ENCODE assay signal across 8 mouse cellular contexts in the genomic region with DNA sequence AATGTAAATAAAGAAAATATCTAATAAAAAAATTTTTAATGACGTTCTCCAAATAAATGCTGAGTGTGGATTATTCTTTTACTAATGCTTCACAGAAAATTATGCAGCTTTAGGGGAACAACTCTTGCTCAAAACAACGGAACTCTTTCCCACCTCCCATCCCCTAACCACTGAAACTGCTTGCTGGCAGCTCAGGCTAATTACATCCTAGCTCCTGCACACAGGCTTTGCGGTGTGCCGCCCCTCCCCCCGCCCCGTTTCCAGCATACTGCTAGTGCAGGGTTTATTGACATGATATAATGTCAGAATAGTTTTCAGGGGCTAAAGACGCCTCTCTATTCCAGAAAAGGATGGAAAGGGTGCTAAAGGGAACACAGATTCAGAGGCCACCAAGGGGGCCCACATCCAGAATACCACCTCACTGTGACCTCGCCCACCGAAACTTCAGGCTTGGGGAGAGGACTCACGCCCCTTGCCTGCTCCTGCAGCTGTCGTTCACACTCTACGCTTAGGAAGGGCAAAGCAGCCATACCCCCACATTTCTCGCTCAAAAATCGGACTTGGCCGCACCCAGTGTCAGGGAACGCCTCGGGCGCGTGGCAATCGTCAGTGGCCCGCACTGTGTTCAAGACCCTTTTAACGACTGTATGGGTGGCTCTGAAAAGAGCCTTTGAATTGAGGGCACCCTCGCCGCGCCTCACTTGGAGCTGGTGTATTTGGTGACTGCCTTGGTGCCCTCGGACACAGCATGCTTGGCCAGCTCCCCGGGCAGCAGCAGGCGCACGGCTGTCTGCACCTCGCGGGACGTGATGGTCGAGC. TPM values are rescaled to one million over a fixed set of nuclear protein-coding genes. Genes with fewer than 3 reads are reported as not detected.
DNase-seq lines count a peak whose midpoint lies in the region; ATAC-seq and TF ChIP-seq lines count a peak whose summit lies in the region.

No protein-coding gene starts in this region.

- H3K4me3 ChIP-seq in gastrocnemius, adult 2 months: peak overlapping the region; percentile 97
- H3K4me3 ChIP-seq in C2C12 (ENCODE audit: insufficient read depth, poor library complexity, severe bottlenecking): no peak overlapping the region
- peak overlapping the region; percentile 96 for H3K4me3 ChIP-seq in hindbrain, embryonic 13.5 days
- peak overlapping the region; percentile 55 for H3K4me3 ChIP-seq in stomach, postnatal 0 days (ENCODE audit: low read depth, low read length)

- TF ChIP-seq EP300 in stomach, postnatal 0 days (optimal IDR thresholded peaks at IDR 0.05): no peak

- no peak for TF ChIP-seq CTCF in gastrocnemius, adult 2 months (IDR thresholded peaks at IDR 0.05)
- no peak for TF ChIP-seq CTCF in C2C12 (IDR thresholded peaks at IDR 0.05; ENCODE audit: control insufficient read depth, insufficient read depth, insufficient read length)
- no peak for TF ChIP-seq CTCF in stomach, postnatal 0 days (IDR thresholded peaks at IDR 0.05; ENCODE audit: low read depth)

- peak overlapping the region; percentile 97 for H3K9ac ChIP-seq in hindbrain, embryonic 13.5 days
- peak overlapping the region; percentile 60 for H3K9ac ChIP-seq in stomach, postnatal 0 days (ENCODE audit: low read length)

- under 1% methylated on average over 33 of the region's 33 CpGs for WGBS in hindbrain, embryonic 13.5 days
- 2% methylated on average over 33 of the region's 33 CpGs for WGBS in stomach, postnatal 0 days

- H3K27ac ChIP-seq in gastrocnemius, adult 2 months: peak overlapping the region; percentile 99
- peak overlapping the region; percentile 100 for H3K27ac ChIP-seq in hindbrain, embryonic 13.5 days
- H3K27ac ChIP-seq in stomach, postnatal 0 days (replicated peaks): peak overlapping the region; percentile 97

- peaks cover 50% of the 10 kb centered on the region for H3K4me1 ChIP-seq in hindbrain, embryonic 13.5 days (replicated peaks)
- H3K4me1 ChIP-seq in stomach, postnatal 0 days (replicated peaks; ENCODE audit: control insufficient read depth, insufficient read depth): no peaks in the 10 kb centered on the region

- H3K27me3 ChIP-seq in C2C12 (ENCODE audit: control insufficient read depth, insufficient read depth, insufficient read length): peaks cover 13% of the 10 kb centered on the region
- H3K27me3 ChIP-seq in hindbrain, embryonic 13.5 days: no peaks in the 10 kb centered on the region
- H3K27me3 ChIP-seq in stomach, postnatal 0 days (ENCODE audit: control insufficient read depth, insufficient read depth, low read length): no peaks in the 10 kb centered on the region

- H3K79me3 ChIP-seq in C2C12 (ENCODE audit: low read depth): peaks cover 17% of the 10 kb centered on the region

- H3K36me3 ChIP-seq in C2C12 (ENCODE audit: control insufficient read depth, insufficient read depth): peaks cover 24% of the 10 kb centered on the region
- H3K36me3 ChIP-seq in hindbrain, embryonic 13.5 days: peaks cover 9% of the 10 kb centered on the region
- no peaks in the 10 kb centered on the region for H3K36me3 ChIP-seq in stomach, postnatal 0 days (ENCODE audit: control insufficient read depth, insufficient read depth, low read length)

- no peaks in the 10 kb centered on the region for H3K9me3 ChIP-seq in hindbrain, embryonic 13.5 days
- no peaks in the 10 kb centered on the region for H3K9me3 ChIP-seq in stomach, postnatal 0 days (ENCODE audit: control insufficient read depth, low read length)

- peak overlapping the region; percentile 57 for H3ac ChIP-seq in C2C12 (ENCODE audit: control insufficient read depth, insufficient read length, low read depth)

- intact Hi-C loops in gastrocnemius, adult 2 months (cut with DNase I): no loop called here

- peak overlapping the region; percentile 91 for H3K4me2 ChIP-seq in hindbrain, embryonic 13.5 days
- peak overlapping the region; percentile 79 for H3K4me2 ChIP-seq in stomach, postnatal 0 days (replicated peaks; ENCODE audit: low read depth)

- peak; percentile 31 for ATAC-seq in hindbrain, embryonic 13.5 days (ENCODE audit: low FRiP score)
- 0 out of 2 replicates have a peak, but pooled peaks have one; percentile 8 for ATAC-seq in megakaryocyte, adult 5-6 weeks (ENCODE audit: poor library complexity, severe bottlenecking)
- peak; percentile 22 for ATAC-seq in stomach, postnatal 0 days (ENCODE audit: low FRiP score, low TSS enrichment)

- H3K79me2 ChIP-seq in C2C12 (ENCODE audit: control insufficient read depth, insufficient read depth): peaks cover 29% of the 10 kb centered on the region

- peak; percentile 53 for DNase-seq in gastrocnemius, adult 2 months
- DNase-seq in gastrocnemius, adult 8-10 months (ENCODE audit: low spot score in 2 of 2): no peak
- DNase-seq in embryo, embryonic 10.5 days (ENCODE audit: low spot score): peak; percentile 78
- DNase-seq in stomach, postnatal 0 days (ENCODE audit: low spot score): peak; percentile 52
- DNase-seq in urinary bladder, adult 18-20 months (ENCODE audit: low spot score in 2 of 2): no peak

TF ChIP-seq in C2C12, 6 proteins besides CTCF, POLR2A, EP300 and RAD21:
- no peak for TF ChIP-seq USF1 (IDR thresholded peaks at IDR 0.05; ENCODE audit: low read depth)
- no peak for TF ChIP-seq CEBPB (IDR thresholded peaks at IDR 0.05; ENCODE audit: low read depth)
- no peak for TF ChIP-seq MYOG (IDR thresholded peaks at IDR 0.05; ENCODE audit: control insufficient read depth, extremely low read depth, insufficient read length)
- no peak for TF ChIP-seq MAX (IDR thresholded peaks at IDR 0.05)
- no peak for TF ChIP-seq FOSL1 (IDR thresholded peaks at IDR 0.05; ENCODE audit: insufficient read depth, low read length, poor library complexity, severe bottlenecking)
- TF ChIP-seq MYOD1 (IDR thresholded peaks at IDR 0.05; ENCODE audit: control insufficient read depth, insufficient read length, low read depth): no peak

RNA-seq across cellular contexts. Expression of gene Hist3h2a, which starts 0.9 kb away (rescaled TPM):
- 10 to 100 TPM; 10.5 to 11.3 TPM for total RNA-seq in gastrocnemius, adult 2 months (2021)
- total RNA-seq in gastrocnemius, adult 8-10 months (2022): 10 to 100 TPM in 3 of 4 experiments, 1 to 10 TPM in 1; 8.9 to 14.8 (median 11.5) TPM
- polyA plus RNA-seq in C2C12 (2012; fragmentation: generic; extraction: Trizol): 11.4 TPM
- polyA plus RNA-seq in hindbrain, embryonic 13.5 days (2015; fragmentation: Nextera tagmentation; extraction: Ambion mirVana): 138 and 142 TPM in 2 replicates
- total RNA-seq in megakaryocyte, adult 5-6 weeks (2015): 20.6 and 24.9 TPM in 2 replicates
- total RNA-seq in megakaryocyte, adult 5-6 weeks (2017): 267 and 273 TPM in 2 replicates
- 18.7 and 19.1 TPM in 2 replicates for polyA plus RNA-seq in stomach, postnatal 0 days (2015; fragmentation: Nextera tagmentation; extraction: Ambion mirVana)

RNA-seq across cellular contexts. Expression of gene Trim17, which starts 0.9 kb away (rescaled TPM):
- under 1 TPM; 0.08 to 0.33 TPM for total RNA-seq in gastrocnemius, adult 2 months (2021)
- total RNA-seq in gastrocnemius, adult 8-10 months (2022): under 1 TPM; 0.08 to 0.31 (median 0.20) TPM
- 0.22 TPM for polyA plus RNA-seq in C2C12 (2012; fragmentation: generic; extraction: Trizol)
- 1.6 TPM in 2 replicates for polyA plus RNA-seq in hindbrain, embryonic 13.5 days (2015; fragmentation: Nextera tagmentation; extraction: Ambion mirVana)
- total RNA-seq in megakaryocyte, adult 5-6 weeks (2015): not detected in 2 replicates
- total RNA-seq in megakaryocyte, adult 5-6 weeks (2017): 0.07 TPM in 1 of 2 replicates, not detected in the other
- 0.05 and 0.08 TPM in 2 replicates for polyA plus RNA-seq in stomach, postnatal 0 days (2015; fragmentation: Nextera tagmentation; extraction: Ambion mirVana)

RNA-seq across cellular contexts. Expression of gene Hist3h2ba, which starts 4.8 kb away (rescaled TPM):
- not detected for total RNA-seq in gastrocnemius, adult 2 months (2021)
- 1 to 10 TPM in 1 of 4 experiments, under 1 TPM in 1, not detected in 2; 0.52 to 1.2 TPM for total RNA-seq in gastrocnemius, adult 8-10 months (2022)
- 1.6 TPM for polyA plus RNA-seq in C2C12 (2012; fragmentation: generic; extraction: Trizol)
- polyA plus RNA-seq in hindbrain, embryonic 13.5 days (2015; fragmentation: Nextera tagmentation; extraction: Ambion mirVana): 285 and 298 TPM in 2 replicates
- total RNA-seq in megakaryocyte, adult 5-6 weeks (2015): 4.6 and 6.9 TPM in 2 replicates
- total RNA-seq in megakaryocyte, adult 5-6 weeks (2017): 5.4 and 10.9 TPM in 2 replicates
- polyA plus RNA-seq in stomach, postnatal 0 days (2015; fragmentation: Nextera tagmentation; extraction: Ambion mirVana): 7.5 and 8.9 TPM in 2 replicates

RNA-seq across cellular contexts. Expression of gene Rnf187, which starts 14.8 kb away (rescaled TPM):
- 100 to 1,000 TPM in 1 of 2 experiments, 10 to 100 TPM in 1; 95.2 to 101 TPM for total RNA-seq in gastrocnemius, adult 2 months (2021)
- 100 to 1,000 TPM in 2 of 4 experiments, 10 to 100 TPM in 2; 97.5 to 116 (median 100) TPM for total RNA-seq in gastrocnemius, adult 8-10 months (2022)
- polyA plus RNA-seq in C2C12 (2012; fragmentation: generic; extraction: Trizol): 245 TPM
- 522 and 540 TPM in 2 replicates for polyA plus RNA-seq in hindbrain, embryonic 13.5 days (2015; fragmentation: Nextera tagmentation; extraction: Ambion mirVana)
- 42.6 and 42.9 TPM in 2 replicates for total RNA-seq in megakaryocyte, adult 5-6 weeks (2015)
- total RNA-seq in megakaryocyte, adult 5-6 weeks (2017): 49.7 and 61.7 TPM in 2 replicates
- 136 and 140 TPM in 2 replicates for polyA plus RNA-seq in stomach, postnatal 0 days (2015; fragmentation: Nextera tagmentation; extraction: Ambion mirVana)

RNA-seq across cellular contexts. Expression of gene Trim11, which starts 24.3 kb away (rescaled TPM):
- total RNA-seq in gastrocnemius, adult 2 months (2021): 1 to 10 TPM; 7.2 to 7.9 TPM
- 1 to 10 TPM; 4.8 to 8.5 (median 7.4) TPM for total RNA-seq in gastrocnemius, adult 8-10 months (2022)
- 15.1 TPM for polyA plus RNA-seq in C2C12 (2012; fragmentation: generic; extraction: Trizol)
- 20.8 and 21.8 TPM in 2 replicates for polyA plus RNA-seq in hindbrain, embryonic 13.5 days (2015; fragmentation: Nextera tagmentation; extraction: Ambion mirVana)
- total RNA-seq in megakaryocyte, adult 5-6 weeks (2015): 22.2 and 26.7 TPM in 2 replicates
- 30.0 and 33.2 TPM in 2 replicates for total RNA-seq in megakaryocyte, adult 5-6 weeks (2017)
- polyA plus RNA-seq in stomach, postnatal 0 days (2015; fragmentation: Nextera tagmentation; extraction: Ambion mirVana): 9.9 and 11.0 TPM in 2 replicates

Comparison
In these comparisons a context has a peak if more than half of its experiments do, and no peak if none do; other contexts are left out.
1. DNase-seq: peak in gastrocnemius, adult 2 months (single experiment), embryo, embryonic 10.5 days (single experiment) and stomach, postnatal 0 days (single experiment); none in gastrocnemius, adult 8-10 months (0 of 2) and urinary bladder, adult 18-20 months (0 of 2).
2. Peak in every context shown above with its lines, with median percentiles within 50 percentile points of each other: H3K27ac ChIP-seq and ATAC-seq.